Mouse (Mus musculus) granulocyte monocyte progenitor cell, adult 5-6 weeks (primary cell): ENCODE measurements around the gene Matk. TPM values are rescaled to one million over a fixed set of nuclear protein-coding genes. Genes with fewer than 3 reads are reported as not detected.

Source experiments
- ATAC-seq: replicated peaks from 2 replicates; pipeline ENCODE4 v1.8.0; 2016; ENCODE audit warnings: mild to moderate bottlenecking, moderate TSS enrichment, inconsistent platforms; ENCODE audit not compliant: poor library complexity, severe bottlenecking
- total RNA-seq, 2 experiments: library from RNA; stranded (forward) in 1 of 2; stranded (reverse) in 1 of 2; fragments of 200-712, 200-1000 nt in 1 of 2; fragments of >200 nt in 1 of 2; fragmentation: Nextera tagmentation in 1 of 2; gene quantifications; 2 replicates each; pipeline ENCODE4 v1.2.3; 2014 to 2017

Gene Matk
- total RNA-seq, 2 experiments from 2014 or later, result 16.8 to 43.9 TPM

GRCm38 (mm10) chr10:81300352-81300907 lies 47.7 kb downstream of the Matk start:
- ATAC-seq, result no peak

- no peak for ATAC-seq
Measured at GRCm38 (mm10) chr10:81301321-81301720, 48.6 kb downstream of the Matk start.

GRCm38 (mm10) chr10:81302288-81302687 lies 49.6 kb downstream of the Matk start:
- no peak for ATAC-seq

- no peak for ATAC-seq
Measured at GRCm38 (mm10) chr10:81302781-81303218, 50.1 kb downstream of the Matk start.

GRCm38 (mm10) chr10:81303258-81303657 lies 50.5 kb downstream of the Matk start:
- ATAC-seq, result peak; percentile 45

GRCm38 (mm10) chr10:81303761-81304160 lies 51.0 kb downstream of the Matk start:
- ATAC-seq, result no peak

- ATAC-seq, result peak; percentile 64
Measured at GRCm38 (mm10) chr10:81304597-81305238, 52.0 kb downstream of the Matk start.

GRCm38 (mm10) chr10:81305663-81306062 lies 52.9 kb downstream of the Matk start:
- ATAC-seq, result no peak

- ATAC-seq, result no peak
Measured at GRCm38 (mm10) chr10:81306173-81306668, 53.5 kb downstream of the Matk start.

GRCm38 (mm10) chr10:81306837-81307682 lies 54.3 kb downstream of the Matk start:
- no peak for ATAC-seq

- ATAC-seq, result no peak
Measured at GRCm38 (mm10) chr10:81309571-81309970, 56.8 kb downstream of the Matk start.

Other genes starting within 250 kb of the Matk start
Only the 30 nearest of the 34 such genes appear.
- not detected in 2 replicates for gene Diras1, start 227.3 kb upstream of the Matk start, total RNA-seq (2014; fragmentation: Nextera tagmentation)
- not detected in 2 replicates for gene Diras1, start 227.3 kb upstream of the Matk start, total RNA-seq (2017)
- gene Slc39a3, start 215.5 kb upstream of the Matk start, total RNA-seq (2014; fragmentation: Nextera tagmentation), result 3.1 and 5.9 TPM in 2 replicates
- gene Slc39a3, start 215.5 kb upstream of the Matk start, total RNA-seq (2017), result 4.3 and 5.3 TPM in 2 replicates
- gene Sgta, start 192.8 kb upstream of the Matk start, total RNA-seq (2014; fragmentation: Nextera tagmentation), result 33.8 and 47.9 TPM in 2 replicates
- 37.5 and 41.7 TPM in 2 replicates for gene Sgta, start 192.8 kb upstream of the Matk start, total RNA-seq (2017)
- 23.3 and 24.4 TPM in 2 replicates for gene Thop1, start 182.9 kb upstream of the Matk start, total RNA-seq (2014; fragmentation: Nextera tagmentation)
- gene Thop1, start 182.9 kb upstream of the Matk start, total RNA-seq (2017), result 24.7 and 26.3 TPM in 2 replicates
- gene Creb3l3, start 154.1 kb upstream of the Matk start, total RNA-seq (2014; fragmentation: Nextera tagmentation), result 0.43 TPM in 1 of 2 replicates, not detected in the other
- gene Creb3l3, start 154.1 kb upstream of the Matk start, total RNA-seq (2017), result 0.86 and 1.3 TPM in 2 replicates
- gene Map2k2, start 147.0 kb upstream of the Matk start, total RNA-seq (2014; fragmentation: Nextera tagmentation), result 35.0 and 72.7 TPM in 2 replicates
- gene Map2k2, start 147.0 kb upstream of the Matk start, total RNA-seq (2017), result 46.7 and 50.8 TPM in 2 replicates
- gene Zbtb7a, start 117.7 kb upstream of the Matk start, total RNA-seq (2014; fragmentation: Nextera tagmentation), result 16.1 and 20.6 TPM in 2 replicates
- 7.1 and 8.0 TPM in 2 replicates for gene Zbtb7a, start 117.7 kb upstream of the Matk start, total RNA-seq (2017)
- 6.3 and 22.9 TPM in 2 replicates for gene Pias4, start 85.0 kb upstream of the Matk start, total RNA-seq (2014; fragmentation: Nextera tagmentation)
- 7.8 and 8.1 TPM in 2 replicates for gene Pias4, start 85.0 kb upstream of the Matk start, total RNA-seq (2017)
- 843 and 1,029 TPM in 2 replicates for gene Eef2, start 76.3 kb upstream of the Matk start, total RNA-seq (2014; fragmentation: Nextera tagmentation)
- 1,504 and 1,576 TPM in 2 replicates for gene Eef2, start 76.3 kb upstream of the Matk start, total RNA-seq (2017)
- 25.7 and 40.8 TPM in 2 replicates for gene Dapk3, start 69.9 kb upstream of the Matk start, total RNA-seq (2014; fragmentation: Nextera tagmentation)
- gene Dapk3, start 69.9 kb upstream of the Matk start, total RNA-seq (2017), result 20.5 and 33.0 TPM in 2 replicates
- not detected in 2 replicates for gene 4930442H23Rik, start 69.1 kb upstream of the Matk start, total RNA-seq (2014; fragmentation: Nextera tagmentation)
- gene 4930442H23Rik, start 69.1 kb upstream of the Matk start, total RNA-seq (2017), result not detected in 2 replicates
- gene Nmrk2, start 50.9 kb upstream of the Matk start, total RNA-seq (2014; fragmentation: Nextera tagmentation), result not detected in 2 replicates
- not detected in 2 replicates for gene Nmrk2, start 50.9 kb upstream of the Matk start, total RNA-seq (2017)
- not detected in 2 replicates for gene Atcay, start 22.1 kb upstream of the Matk start, total RNA-seq (2014; fragmentation: Nextera tagmentation)
- gene Atcay, start 22.1 kb upstream of the Matk start, total RNA-seq (2017), result not detected in 2 replicates
- not detected in 2 replicates for gene Zfr2, start 19.8 kb upstream of the Matk start, total RNA-seq (2014; fragmentation: Nextera tagmentation)
- 0.13 TPM in 1 of 2 replicates, not detected in the other for gene Zfr2, start 19.8 kb upstream of the Matk start, total RNA-seq (2017)
- 94.0 and 105 TPM in 2 replicates for gene Mrpl54, start 14.0 kb downstream of the Matk start, total RNA-seq (2014; fragmentation: Nextera tagmentation)
- 161 and 185 TPM in 2 replicates for gene Mrpl54, start 14.0 kb downstream of the Matk start, total RNA-seq (2017)
- gene Apba3, start 14.0 kb downstream of the Matk start, total RNA-seq (2014; fragmentation: Nextera tagmentation), result 19.7 and 29.1 TPM in 2 replicates
- gene Apba3, start 14.0 kb downstream of the Matk start, total RNA-seq (2017), result 14.2 and 19.9 TPM in 2 replicates
- gene Tjp3, start 38.6 kb downstream of the Matk start, total RNA-seq (2014; fragmentation: Nextera tagmentation), result 1.0 and 8.4 TPM in 2 replicates
- gene Tjp3, start 38.6 kb downstream of the Matk start, total RNA-seq (2017), result 1.3 and 6.2 TPM in 2 replicates
- 32.4 and 42.7 TPM in 2 replicates for gene Pip5k1c, start 40.0 kb downstream of the Matk start, total RNA-seq (2014; fragmentation: Nextera tagmentation)
- gene Pip5k1c, start 40.0 kb downstream of the Matk start, total RNA-seq (2017), result 24.7 and 32.7 TPM in 2 replicates
- gene Cactin, start 68.2 kb downstream of the Matk start, total RNA-seq (2014; fragmentation: Nextera tagmentation), result 16.2 and 16.3 TPM in 2 replicates
- 19.4 and 26.5 TPM in 2 replicates for gene Cactin, start 68.2 kb downstream of the Matk start, total RNA-seq (2017)
- not detected in 2 replicates for gene Tbxa2r, start 75.8 kb downstream of the Matk start, total RNA-seq (2014; fragmentation: Nextera tagmentation)
- 0.09 TPM in 1 of 2 replicates, not detected in the other for gene Tbxa2r, start 75.8 kb downstream of the Matk start, total RNA-seq (2017)
- not detected in 2 replicates for gene Gipc3, start 90.3 kb downstream of the Matk start, total RNA-seq (2014; fragmentation: Nextera tagmentation)
- gene Gipc3, start 90.3 kb downstream of the Matk start, total RNA-seq (2017), result not detected in 2 replicates
- gene Hmg20b, start 97.5 kb downstream of the Matk start, total RNA-seq (2014; fragmentation: Nextera tagmentation), result 19.1 and 43.4 TPM in 2 replicates
- 29.8 and 35.5 TPM in 2 replicates for gene Hmg20b, start 97.5 kb downstream of the Matk start, total RNA-seq (2017)
- 12.0 and 17.5 TPM in 2 replicates for gene Mfsd12, start 104.6 kb downstream of the Matk start, total RNA-seq (2014; fragmentation: Nextera tagmentation)
- 10.8 and 11.5 TPM in 2 replicates for gene Mfsd12, start 104.6 kb downstream of the Matk start, total RNA-seq (2017)
- not detected in 2 replicates for gene 4930404N11Rik, start 112.9 kb downstream of the Matk start, total RNA-seq (2014; fragmentation: Nextera tagmentation)
- 0.10 and 0.26 TPM in 2 replicates for gene 4930404N11Rik, start 112.9 kb downstream of the Matk start, total RNA-seq (2017)
- 14.8 and 17.0 TPM in 2 replicates for gene Fzr1, start 125.6 kb downstream of the Matk start, total RNA-seq (2014; fragmentation: Nextera tagmentation)
- 13.5 and 15.3 TPM in 2 replicates for gene Fzr1, start 125.6 kb downstream of the Matk start, total RNA-seq (2017)
- 12.2 and 34.9 TPM in 2 replicates for gene Dohh, start 131.5 kb downstream of the Matk start, total RNA-seq (2014; fragmentation: Nextera tagmentation)
- 41.8 and 46.2 TPM in 2 replicates for gene Dohh, start 131.5 kb downstream of the Matk start, total RNA-seq (2017)
- gene Gm48551, start 131.5 kb downstream of the Matk start, total RNA-seq (2014; fragmentation: Nextera tagmentation), result 4.0 TPM in 1 of 2 replicates, not detected in the other
- gene Gm48551, start 131.5 kb downstream of the Matk start, total RNA-seq (2017), result 0.30 TPM in 1 of 2 replicates, not detected in the other
- gene Gm48552, start 136.1 kb downstream of the Matk start, total RNA-seq (2014; fragmentation: Nextera tagmentation), result 2.2 TPM in 1 of 2 replicates, not detected in the other
- not detected in 2 replicates for gene Gm48552, start 136.1 kb downstream of the Matk start, total RNA-seq (2017)
- gene Smim24, start 140.1 kb downstream of the Matk start, total RNA-seq (2014; fragmentation: Nextera tagmentation), result 37.5 and 43.6 TPM in 2 replicates
- gene Smim24, start 140.1 kb downstream of the Matk start, total RNA-seq (2017), result 11.5 and 13.3 TPM in 2 replicates
- 39.6 and 41.7 TPM in 2 replicates for gene Nfic, start 202.7 kb downstream of the Matk start, total RNA-seq (2014; fragmentation: Nextera tagmentation)
- gene Nfic, start 202.7 kb downstream of the Matk start, total RNA-seq (2017), result 5.3 and 10.5 TPM in 2 replicates